Mouse (Mus musculus) hindbrain, embryonic 15.5 days (tissue): ENCODE data around the gene Trp53bp2. TPM values are rescaled to one million over a fixed set of nuclear protein-coding genes. Genes with fewer than 3 reads are reported as not detected.
A peak's percentile ranks its signal among the peaks of the same experiment; 100 is the strongest.

Source experiments
- ATAC-seq: fragments of 200-750 bp; cut with Nextera tagmentation; 2 replicates; pipeline ENCODE4 v1.8.0; 2017; ENCODE audit warnings: low read depth, moderate number of reproducible peaks, moderate TSS enrichment; ENCODE audit not compliant: low FRiP score
- H3K27ac ChIP-seq: fragments of 300-500 bp; sonication (generic); replicated peaks from 2 replicates; pipeline ENCODE4 v1.5.1; 2015; ENCODE audit warnings: mild to moderate bottlenecking, inconsistent platforms
- H3K27me3 ChIP-seq: fragments of 300-500 bp; sonication (generic); 2 replicates; pipeline ENCODE4 v1.6.1; 2015; ENCODE audit warnings: control low read depth, inconsistent platforms
- H3K36me3 ChIP-seq: fragments of 300-500 bp; sonication (generic); 2 replicates; pipeline ENCODE4 v1.6.1; 2015; ENCODE audit warnings: control low read depth, inconsistent platforms
- H3K4me1 ChIP-seq: fragments of 300-500 bp; sonication (generic); replicated peaks from 2 replicates; pipeline ENCODE4 v1.6.1; 2015; ENCODE audit warnings: control low read depth, inconsistent platforms
- H3K4me2 ChIP-seq: fragments of 300-500 bp; sonication (generic); 2 replicates; pipeline ENCODE4 v1.6.1; 2015; ENCODE audit warnings: moderate library complexity, mild to moderate bottlenecking, inconsistent platforms
- H3K4me3 ChIP-seq: fragments of 300-500 bp; sonication (generic); 2 replicates; pipeline ENCODE4 v1.5.1; 2015; ENCODE audit warnings: mild to moderate bottlenecking, inconsistent platforms
- H3K9ac ChIP-seq: fragments of 300-500 bp; sonication (generic); 2 replicates; pipeline ENCODE4 v1.6.1; 2015; ENCODE audit warnings: inconsistent platforms
- H3K9me3 ChIP-seq: fragments of 300-500 bp; sonication (generic); 2 replicates; pipeline ENCODE4 v1.6.1; 2016; ENCODE audit warnings: control low read depth, inconsistent platforms
- WGBS: fragments of 180-500 bp; shearing (Covaris S2); methylation state at CpG from one replicate; pipeline ENCODE4 v1.1.7; 2015; 5-methylcytosine and 5-hydroxymethylcytosine counted together
- polyA plus RNA-seq: library from polyadenylated mRNA; unstranded; fragments of >200 nt; fragmentation: Nextera tagmentation; extraction: Ambion mirVana; gene quantifications from 2 replicates; pipeline ENCODE4 v1.2.1, GENCODE M21; 2015

Gene Trp53bp2
- polyA plus RNA-seq, 1 experiment from 2014 or later: 18.9 TPM

DNA sequence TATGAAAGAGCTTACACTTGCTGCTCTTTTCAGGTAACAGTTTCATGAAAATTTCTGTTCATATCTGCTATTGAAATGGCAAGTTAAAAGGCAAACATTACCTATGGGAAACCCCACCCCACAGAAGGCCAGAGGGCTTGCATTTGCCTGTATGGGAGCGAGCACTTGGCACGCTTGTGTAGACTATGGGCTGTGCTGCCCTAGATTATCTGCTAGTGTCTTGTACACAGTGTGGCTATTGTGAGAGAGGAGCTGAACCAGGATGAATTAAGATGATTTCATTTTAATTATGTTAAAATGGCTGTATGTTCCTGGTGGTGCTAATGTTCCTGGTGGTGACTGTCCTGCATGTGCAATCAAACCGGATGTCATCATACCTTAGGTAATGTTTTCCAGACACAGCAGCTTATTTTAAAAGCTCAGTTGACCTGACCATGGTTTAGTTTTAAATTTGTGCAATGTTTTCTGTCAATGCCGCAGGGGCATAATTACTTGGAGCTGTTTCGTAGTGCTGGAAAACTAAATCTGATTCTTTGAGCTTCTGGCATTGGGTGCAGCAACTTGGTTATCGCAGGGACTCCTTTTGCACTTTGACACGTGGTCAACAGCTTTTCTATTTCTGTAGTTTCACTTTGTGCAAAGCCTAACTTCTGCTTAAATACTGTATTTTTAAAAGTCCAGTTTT, 3.8 kb downstream of the Trp53bp2 start:
- H3K4me1 ChIP-seq: peaks cover 35% of the 10 kb centered on the region
- H3K9ac ChIP-seq: no peak overlapping the region
- H3K27ac ChIP-seq: no peak overlapping the region
- no peaks in the 10 kb centered on the region for H3K27me3 ChIP-seq
- no peaks in the 10 kb centered on the region for H3K36me3 ChIP-seq
- H3K9me3 ChIP-seq: no peaks in the 10 kb centered on the region
- 0 out of 2 replicates have a peak overlapping the region, but pooled peaks have one; percentile 6 for H3K4me2 ChIP-seq
- ATAC-seq: no peak
- no peak overlapping the region for H3K4me3 ChIP-seq
- WGBS: 76% methylated on average over 7 of the region's 7 CpGs

GRCm38 (mm10) chr1:182419481-182419880, 10.5 kb downstream of the Trp53bp2 start:
- ATAC-seq: no peak
- no peaks in the 10 kb centered on the region for H3K36me3 ChIP-seq
- 70% methylated on average over 3 of the region's 3 CpGs for WGBS
- no peaks in the 10 kb centered on the region for H3K4me1 ChIP-seq
- H3K9ac ChIP-seq: no peak overlapping the region
- H3K27ac ChIP-seq: no peak overlapping the region
- H3K4me3 ChIP-seq: no peak overlapping the region
- no peaks in the 10 kb centered on the region for H3K9me3 ChIP-seq
- H3K27me3 ChIP-seq: no peaks in the 10 kb centered on the region
- H3K4me2 ChIP-seq: no peak overlapping the region

- no peak overlapping the region for H3K4me3 ChIP-seq
- H3K27me3 ChIP-seq: no peaks in the 10 kb centered on the region
- no peak overlapping the region for H3K9ac ChIP-seq
- peaks cover 21% of the 10 kb centered on the region for H3K4me1 ChIP-seq
- no peaks in the 10 kb centered on the region for H3K9me3 ChIP-seq
- H3K4me2 ChIP-seq: no peak overlapping the region
- H3K27ac ChIP-seq: no peak overlapping the region
- 66% methylated on average over 2 of the region's 2 CpGs for WGBS
- peaks cover 2% of the 10 kb centered on the region; the same call in 1 of the 2 replicates for H3K36me3 ChIP-seq
- no peak for ATAC-seq
These were observed 15.3 kb downstream of the Trp53bp2 start for GRCm38 (mm10) chr1:182424274-182424673.

DNA sequence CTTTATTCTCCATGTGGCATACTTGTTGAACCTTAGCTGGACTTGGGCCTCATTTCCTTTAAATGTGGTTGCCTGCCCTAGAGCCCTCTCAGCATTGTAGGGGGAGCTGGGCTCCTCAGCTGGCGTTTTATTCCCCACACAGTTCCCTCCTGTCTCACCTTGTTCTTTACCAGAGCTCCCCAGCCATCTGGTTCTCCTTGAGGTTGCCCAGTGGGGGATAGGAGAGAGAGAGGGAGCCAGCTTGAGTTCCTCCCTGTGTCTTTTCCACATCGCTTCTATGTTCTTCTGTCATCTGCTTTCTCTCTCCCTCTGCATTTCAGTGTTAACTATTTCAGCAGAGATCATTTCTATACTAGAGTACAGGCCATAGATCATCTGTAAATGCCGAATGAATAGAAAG, 16.2 kb downstream of the Trp53bp2 start:
- peaks cover 2% of the 10 kb centered on the region; the same call in 1 of the 2 replicates for H3K36me3 ChIP-seq
- no peak overlapping the region; the same call in 1 of the 2 replicates for H3K27ac ChIP-seq
- H3K4me3 ChIP-seq: no peak overlapping the region
- WGBS: 58% methylated on average over 3 of the region's 3 CpGs
- ATAC-seq: no peak
- H3K9me3 ChIP-seq: no peaks in the 10 kb centered on the region
- peaks cover 21% of the 10 kb centered on the region for H3K4me1 ChIP-seq
- H3K27me3 ChIP-seq: no peaks in the 10 kb centered on the region
- no peak overlapping the region for H3K4me2 ChIP-seq
- H3K9ac ChIP-seq: no peak overlapping the region

GRCm38 (mm10) chr1:182426444-182426843, 17.5 kb downstream of the Trp53bp2 start:
- Histone ChIP-seq H3K4me2 (no peak overlapping the region), H3K4me3 (no peak overlapping the region), H3K36me3 (peaks cover 3% of the 10 kb centered on the region), H3K27me3 (no peaks in the 10 kb centered on the region), H3K9me3 (no peaks in the 10 kb centered on the region), H3K9ac (no peak overlapping the region), H3K27ac (no peak overlapping the region), H3K4me1 (peaks cover 21% of the 10 kb centered on the region)
- no peak for ATAC-seq
- 49% methylated on average over 2 of the region's 2 CpGs for WGBS

- H3K4me1 ChIP-seq: peaks cover 21% of the 10 kb centered on the region
- 48% methylated on average over 1 of the region's 1 CpGs for WGBS
- peaks cover 12% of the 10 kb centered on the region for H3K36me3 ChIP-seq
- no peaks in the 10 kb centered on the region for H3K27me3 ChIP-seq
- no peak overlapping the region for H3K4me2 ChIP-seq
- H3K9me3 ChIP-seq: no peaks in the 10 kb centered on the region
- H3K27ac ChIP-seq: no peak overlapping the region
- no peak for ATAC-seq
- H3K4me3 ChIP-seq: no peak overlapping the region
- H3K9ac ChIP-seq: no peak overlapping the region
These were observed 18.5 kb downstream of the Trp53bp2 start for GRCm38 (mm10) chr1:182427426-182427825.

- Histone ChIP-seq H3K9ac (no peak overlapping the region), H3K4me3 (no peak overlapping the region), H3K4me2 (no peak overlapping the region), H3K27ac (no peak overlapping the region), H3K27me3 (no peaks in the 10 kb centered on the region), H3K36me3 (peaks cover 19% of the 10 kb centered on the region), H3K4me1 (peaks cover 20% of the 10 kb centered on the region), H3K9me3 (no peaks in the 10 kb centered on the region)
- 84% methylated on average over 2 of the region's 3 CpGs for WGBS
- no peak for ATAC-seq
These were observed 20.9 kb downstream of the Trp53bp2 start for GRCm38 (mm10) chr1:182429826-182430225.

- Histone ChIP-seq H3K9me3 (no peaks in the 10 kb centered on the region), H3K4me3 (no peak overlapping the region), H3K4me2 (no peak overlapping the region), H3K36me3 (peaks cover 19% of the 10 kb centered on the region), H3K9ac (no peak overlapping the region), H3K27ac (no peak overlapping the region), H3K27me3 (no peaks in the 10 kb centered on the region), H3K4me1 (peaks cover 13% of the 10 kb centered on the region)
- ATAC-seq: no peak
- 95% methylated on average over 2 of the region's 2 CpGs for whole genome bisulfite sequencing
These were observed 21.7 kb downstream of the Trp53bp2 start for GRCm38 (mm10) chr1:182430676-182431075.

GRCm38 (mm10) chr1:182432059-182432458, 23.1 kb downstream of the Trp53bp2 start:
- no peaks in the 10 kb centered on the region for H3K9me3 ChIP-seq
- H3K36me3 ChIP-seq: peaks cover 23% of the 10 kb centered on the region
- over 99% methylated on average over 3 of the region's 3 CpGs for WGBS
- ATAC-seq: no peak
- no peak overlapping the region for H3K27ac ChIP-seq
- no peak overlapping the region for H3K9ac ChIP-seq
- H3K4me3 ChIP-seq: no peak overlapping the region
- peaks cover 7% of the 10 kb centered on the region; the same call in 1 of the 2 replicates for H3K4me1 ChIP-seq
- no peaks in the 10 kb centered on the region for H3K27me3 ChIP-seq
- no peak overlapping the region for H3K4me2 ChIP-seq

GRCm38 (mm10) chr1:182436746-182437145, 27.8 kb downstream of the Trp53bp2 start:
- H3K4me2 ChIP-seq: no peak overlapping the region
- WGBS: 71% methylated on average over 5 of the region's 5 CpGs
- H3K27ac ChIP-seq: no peak overlapping the region
- H3K9me3 ChIP-seq: no peaks in the 10 kb centered on the region
- H3K9ac ChIP-seq: no peak overlapping the region
- ATAC-seq: no peak
- no peak overlapping the region for H3K4me3 ChIP-seq
- peaks cover 36% of the 10 kb centered on the region for H3K36me3 ChIP-seq
- H3K4me1 ChIP-seq: peaks cover 3% of the 10 kb centered on the region; the same call in 1 of the 2 replicates
- no peaks in the 10 kb centered on the region for H3K27me3 ChIP-seq

- H3K4me3 ChIP-seq: no peak overlapping the region
- H3K36me3 ChIP-seq: peaks cover 44% of the 10 kb centered on the region
- WGBS: 69% methylated on average over 5 of the region's 5 CpGs
- H3K4me2 ChIP-seq: no peak overlapping the region
- no peak for ATAC-seq
- H3K9ac ChIP-seq: no peak overlapping the region
- H3K4me1 ChIP-seq: peaks cover 3% of the 10 kb centered on the region; the same call in 1 of the 2 replicates
- no peak overlapping the region for H3K27ac ChIP-seq
- H3K9me3 ChIP-seq: no peaks in the 10 kb centered on the region
- H3K27me3 ChIP-seq: no peaks in the 10 kb centered on the region
These were observed 30.7 kb downstream of the Trp53bp2 start for GRCm38 (mm10) chr1:182439546-182440222.

GRCm38 (mm10) chr1:182441791-182442473, 33.0 kb downstream of the Trp53bp2 start:
- Histone ChIP-seq H3K4me3 (no peak overlapping the region), H3K27me3 (no peaks in the 10 kb centered on the region), H3K4me1 (peaks cover 3% of the 10 kb centered on the region; the same call in 1 of the 2 replicates), H3K4me2 (no peak overlapping the region), H3K9me3 (no peaks in the 10 kb centered on the region), H3K9ac (no peak overlapping the region), H3K27ac (no peak overlapping the region), H3K36me3 (peaks cover 61% of the 10 kb centered on the region)
- ATAC-seq: no peak
- WGBS: 83% methylated on average over 18 of the region's 18 CpGs
